Mouse (Mus musculus) 3T3-L1 (cell line): ENCODE measurements around the gene Zc2hc1b.
"Not testable (repeated sequence)": the region's sequence is repeated elsewhere in the genome, so short reads cannot be mapped to it uniquely, and the experiment has no call there.

ENCODE experiments used
- DNase-seq: peaks from one replicate; pipeline ENCODE4 v3.0.0-alpha.2; 2015; ENCODE audit warnings: low read depth, low spot score

Zc2hc1b gene

GRCm38 (mm10) chr10:13177973-13178624, at the start of gene Zc2hc1b:
Gene Zc2hc1b, minus strand, starts transcription at chr10:13178023.
- DNase-seq, result no peak

GRCm38 (mm10) chr10:13225377-13226063, 47.7 kb upstream of the Zc2hc1b start:
- no peak for DNase-seq

- no peak for DNase-seq
Observed at GRCm38 (mm10) chr10:13222135-13222534, 44.3 kb upstream of the Zc2hc1b start.

- no peak for DNase-seq
Observed at GRCm38 (mm10) chr10:13220061-13220460, 42.2 kb upstream of the Zc2hc1b start.

GRCm38 (mm10) chr10:13213956-13214355, 36.1 kb upstream of the Zc2hc1b start:
- DNase-seq, result no peak

GRCm38 (mm10) chr10:13212829-13213228, 35.0 kb upstream of the Zc2hc1b start:
- DNase-seq, result no peak

- DNase-seq, result no peak
Observed at GRCm38 (mm10) chr10:13212326-13212725, 34.5 kb upstream of the Zc2hc1b start.

GRCm38 (mm10) chr10:13209930-13210637, 32.3 kb upstream of the Zc2hc1b start:
- DNase-seq, result no peak

GRCm38 (mm10) chr10:13209506-13209905, 31.7 kb upstream of the Zc2hc1b start:
- DNase-seq, result no peak

- DNase-seq, result no peak
Observed at GRCm38 (mm10) chr10:13209061-13209460, 31.2 kb upstream of the Zc2hc1b start.

GRCm38 (mm10) chr10:13201741-13202293, 24.0 kb upstream of the Zc2hc1b start:
- no peak for DNase-seq

- DNase-seq, result no peak
Observed at GRCm38 (mm10) chr10:13200862-13201261, 23.0 kb upstream of the Zc2hc1b start.

- DNase-seq, result no peak
Observed at GRCm38 (mm10) chr10:13199234-13199633, 21.4 kb upstream of the Zc2hc1b start.

- no peak for DNase-seq
Observed at GRCm38 (mm10) chr10:13196872-13197507, 19.2 kb upstream of the Zc2hc1b start.

- not testable (repeated sequence) for DNase-seq
Observed at GRCm38 (mm10) chr10:13193496-13193895, 15.7 kb upstream of the Zc2hc1b start.

GRCm38 (mm10) chr10:13192731-13193351, 15.0 kb upstream of the Zc2hc1b start, which contains the start of gene Ltv1:
Gene Ltv1, minus strand, starts transcription at chr10:13193168.
- peak; percentile 95 for DNase-seq

- no peak for DNase-seq
Observed at GRCm38 (mm10) chr10:13189881-13190280, 12.1 kb upstream of the Zc2hc1b start.

- DNase-seq, result no peak
Observed at GRCm38 (mm10) chr10:13186754-13187153, 8.9 kb upstream of the Zc2hc1b start.

- no peak for DNase-seq
Observed at GRCm38 (mm10) chr10:13184170-13184766, 6.4 kb upstream of the Zc2hc1b start.

- no peak for DNase-seq
Observed at GRCm38 (mm10) chr10:13180211-13180610, 2.4 kb upstream of the Zc2hc1b start.

- DNase-seq, result no peak
Observed at GRCm38 (mm10) chr10:13175866-13176265, 2.0 kb downstream of the Zc2hc1b start.
